Mouse (Mus musculus) myocyte (in vitro differentiated cells): ENCODE measurements at regions not wholly inside any gene's neighbourhood (a gene's known extent, or its start where the extent isn't known, plus 50 kb on each side); places are given as distances from the start of the nearest gene placed in this dataset.

Source experiments
- CEBPB ChIP-seq: IDR thresholded peaks from 2 replicates; pipeline ENCODE4 v1.6.1; 2011; ENCODE audit warnings: mild to moderate bottlenecking, moderate library complexity; ENCODE audit not compliant: poor library complexity, insufficient read depth, severe bottlenecking
- E2F4 ChIP-seq: IDR thresholded peaks from one replicate; pipeline ENCODE4 v1.6.1; 2011; ENCODE audit warnings: mild to moderate bottlenecking, control low read depth, moderate library complexity; ENCODE audit not compliant: insufficient read depth
- MAX ChIP-seq: IDR thresholded peaks from one replicate; pipeline ENCODE4 v1.6.1; 2011; ENCODE audit warnings: low read depth, mild to moderate bottlenecking, control low read depth
- MYOD1 ChIP-seq, 3 experiments: IDR thresholded peaks; one replicate each; pipeline ENCODE4 v1.6.1; 2011; ENCODE audit warnings: control low read depth in 2 of 3, low read depth in 2 of 3, mild to moderate bottlenecking in 2 of 3, moderate library complexity in 1 of 3; ENCODE audit not compliant: insufficient read length in 2 of 3, control insufficient read depth in 1 of 3
- MYOG ChIP-seq, 3 experiments: IDR thresholded peaks; one replicate each; pipeline ENCODE4 v1.6.1; 2011; ENCODE audit warnings: control low read depth in 2 of 3, low read depth in 2 of 3, mild to moderate bottlenecking in 2 of 3; ENCODE audit not compliant: insufficient read length in 2 of 3, control insufficient read depth in 1 of 3, insufficient read depth in 1 of 3
- POLR2A ChIP-seq: IDR thresholded peaks from one replicate; pipeline ENCODE4 v1.6.1; 2011; ENCODE audit warnings: low read depth, mild to moderate bottlenecking, control low read depth, moderate library complexity; ENCODE audit not compliant: insufficient read length
- POLR2AphosphoS2 ChIP-seq: IDR thresholded peaks from one replicate; pipeline ENCODE4 v1.6.1; 2011; ENCODE audit warnings: low read depth, control low read depth; ENCODE audit not compliant: insufficient read length
- REST ChIP-seq: IDR thresholded peaks from one replicate; pipeline ENCODE4 v1.6.1; 2011; ENCODE audit warnings: mild to moderate bottlenecking, control low read depth, moderate library complexity; ENCODE audit not compliant: insufficient read depth, insufficient read length
- SRF ChIP-seq: IDR thresholded peaks from one replicate; pipeline ENCODE4 v1.6.1; 2011; ENCODE audit warnings: low read depth; ENCODE audit not compliant: control insufficient read depth, insufficient read length
- TCF12 ChIP-seq: IDR thresholded peaks from one replicate; pipeline ENCODE4 v1.6.1; 2011; ENCODE audit warnings: mild to moderate bottlenecking, control low read depth; ENCODE audit not compliant: poor library complexity, insufficient read depth, severe bottlenecking
- TCF3 ChIP-seq: IDR thresholded peaks from one replicate; pipeline ENCODE4 v1.6.1; 2011; ENCODE audit warnings: low read depth, control low read depth; ENCODE audit not compliant: insufficient read length
- USF1 ChIP-seq: IDR thresholded peaks from one replicate; pipeline ENCODE4 v1.6.1; 2011; ENCODE audit warnings: low read depth, mild to moderate bottlenecking, control low read depth, moderate library complexity

DNA sequence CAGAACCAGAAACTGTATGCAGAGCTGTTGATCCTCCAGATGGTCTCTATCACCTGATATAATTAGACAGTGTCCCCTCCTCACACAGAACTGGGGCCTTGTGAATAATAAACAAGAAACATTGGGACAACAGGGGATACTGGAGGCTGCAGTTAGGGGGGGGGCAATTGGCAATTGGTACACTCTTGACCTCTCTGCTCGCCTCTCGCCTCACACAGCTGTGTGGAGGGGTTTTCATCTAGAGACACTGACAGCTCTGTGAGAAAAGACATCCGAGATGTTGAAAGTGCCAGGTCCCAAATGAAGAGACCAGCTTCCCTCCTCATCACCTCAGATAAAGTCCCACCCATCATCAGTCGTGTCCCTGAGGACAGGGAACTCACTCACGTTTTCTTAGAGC, 277.7 kb upstream of the Xylt1 start:
- TF ChIP-seq MAX (no peak), POLR2AphosphoS2 (no peak), POLR2A (no peak), REST (no peak), SRF (no peak), TCF3 (no peak), E2F4 (no peak), TCF12 (no peak), USF1 (no peak), MYOG (IDR thresholded peaks at IDR 0.05; ENCODE audit: control insufficient read depth in 1 of 3, insufficient read depth in 1 of 3, insufficient read length in 2 of 3, low read depth in 2 of 3) (no peak), MYOD1 (IDR thresholded peaks at IDR 0.05; ENCODE audit: control insufficient read depth in 1 of 3, insufficient read length in 2 of 3, low read depth in 2 of 3) (no peak), CEBPB (no peak)
